Mouse (Mus musculus) adrenal gland, postnatal 25 days (tissue): Measurements from ENCODE around the gene Ech1. TPM values are rescaled to one million over a fixed set of nuclear protein-coding genes. Genes with fewer than 3 reads are reported as not detected.
A peak's percentile ranks its signal among the peaks of the same experiment; 100 is the strongest.

Experiments
- DNase-seq: peaks from one replicate; pipeline ENCODE4 v3.0.0; 2021; ENCODE audit warnings: mixed read lengths
- total RNA-seq: library from RNA; stranded (reverse); gene quantifications from 2 replicates; pipeline ENCODE4 v1.2.3, GENCODE M21; 2021

Ech1 gene
- total RNA-seq, 1 experiment from 2014 or later: 445 TPM

DNA sequence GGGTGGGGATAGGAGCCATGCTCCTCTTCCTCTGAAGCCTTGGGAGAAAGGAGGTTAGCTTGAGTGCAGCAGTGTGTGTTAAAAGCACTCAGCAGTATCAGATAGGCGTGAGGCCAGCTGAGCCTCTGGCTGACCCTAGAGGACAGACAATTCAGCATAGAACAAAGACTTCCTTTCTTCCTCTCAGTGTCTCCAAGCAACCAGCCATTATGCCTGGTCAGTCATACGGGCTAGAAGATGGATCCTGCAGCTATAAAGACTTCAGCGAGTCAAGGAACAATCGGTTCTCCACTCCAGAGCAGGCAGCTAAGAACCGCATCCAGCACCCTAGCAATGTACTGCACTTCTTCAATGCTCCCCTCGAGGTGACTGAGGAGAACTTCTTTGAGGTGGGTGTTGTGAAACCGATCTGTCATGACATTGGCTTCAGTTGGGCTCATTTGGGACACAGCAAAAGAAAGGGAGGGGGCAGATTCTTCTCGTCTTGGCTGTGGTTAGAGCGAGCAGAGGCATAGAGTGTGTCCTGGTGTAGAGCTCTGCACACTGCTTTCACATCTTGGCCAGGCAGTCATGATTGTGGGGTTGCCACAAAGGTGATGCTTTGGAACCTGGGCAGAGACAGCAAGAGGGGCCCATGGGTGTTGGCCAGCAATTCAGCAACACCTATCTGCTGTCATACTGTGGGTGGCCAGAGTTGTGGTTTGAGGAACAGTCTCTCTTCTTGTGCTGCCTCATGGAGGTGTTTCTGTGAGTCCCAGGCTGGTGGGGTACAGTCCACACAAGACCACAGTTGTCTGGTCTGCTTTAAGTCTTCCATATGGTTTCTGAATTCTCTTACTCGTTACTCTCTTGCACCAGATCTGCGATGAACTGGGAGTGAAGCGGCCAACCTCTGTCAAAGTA, 4.4 kb upstream of the Ech1 start:
- no peak for DNase-seq

DNA sequence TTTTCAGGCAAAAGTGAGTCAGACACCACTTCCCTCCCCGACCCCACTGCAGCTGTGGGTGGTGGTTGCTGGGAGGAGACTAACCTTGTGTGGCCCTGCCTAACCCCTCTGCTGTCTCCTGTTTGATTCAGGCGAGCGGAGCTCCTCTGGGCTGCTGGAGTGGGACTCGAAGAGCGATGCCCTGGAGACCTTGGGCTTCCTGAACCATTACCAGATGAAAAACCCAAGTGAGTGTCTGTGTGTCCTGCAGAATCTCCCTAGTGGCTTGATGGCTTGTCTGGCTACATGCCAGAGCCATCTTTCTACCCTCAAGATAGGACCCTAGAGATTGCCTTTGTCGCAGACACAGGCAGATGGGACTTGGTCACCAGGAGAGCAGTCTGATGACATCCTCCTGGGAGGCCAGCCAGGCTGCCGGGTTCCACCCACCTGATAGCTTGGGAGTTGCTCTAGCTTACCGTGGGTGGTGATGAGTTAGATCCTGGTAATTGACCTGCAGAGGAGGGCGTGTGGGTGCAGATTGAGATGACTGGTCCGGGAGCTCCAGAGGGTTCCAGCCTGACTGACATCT, 3.7 kb upstream of the Ech1 start:
- DNase-seq: peak; percentile 76

DNA sequence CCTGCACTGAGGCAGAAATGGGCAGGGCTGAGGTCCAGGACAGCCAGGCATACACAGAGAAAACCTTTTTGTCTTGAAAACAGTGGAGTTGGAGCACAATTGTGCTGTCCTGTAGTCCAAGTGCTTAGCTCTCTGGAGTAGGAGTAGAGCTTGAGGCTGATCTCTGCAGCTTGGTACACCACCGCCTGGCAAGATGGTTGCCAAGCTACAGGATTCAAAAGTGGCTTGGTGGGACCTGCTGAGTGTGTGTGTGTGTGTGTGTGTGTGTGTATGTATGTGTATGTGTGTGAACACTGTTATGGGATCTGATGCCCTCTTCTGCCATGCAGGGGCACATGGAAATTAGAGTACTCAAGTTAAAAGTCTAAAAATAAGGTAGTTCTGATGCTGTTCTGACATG, 2.5 kb upstream of the Ech1 start:
- no peak for DNase-seq

DNA sequence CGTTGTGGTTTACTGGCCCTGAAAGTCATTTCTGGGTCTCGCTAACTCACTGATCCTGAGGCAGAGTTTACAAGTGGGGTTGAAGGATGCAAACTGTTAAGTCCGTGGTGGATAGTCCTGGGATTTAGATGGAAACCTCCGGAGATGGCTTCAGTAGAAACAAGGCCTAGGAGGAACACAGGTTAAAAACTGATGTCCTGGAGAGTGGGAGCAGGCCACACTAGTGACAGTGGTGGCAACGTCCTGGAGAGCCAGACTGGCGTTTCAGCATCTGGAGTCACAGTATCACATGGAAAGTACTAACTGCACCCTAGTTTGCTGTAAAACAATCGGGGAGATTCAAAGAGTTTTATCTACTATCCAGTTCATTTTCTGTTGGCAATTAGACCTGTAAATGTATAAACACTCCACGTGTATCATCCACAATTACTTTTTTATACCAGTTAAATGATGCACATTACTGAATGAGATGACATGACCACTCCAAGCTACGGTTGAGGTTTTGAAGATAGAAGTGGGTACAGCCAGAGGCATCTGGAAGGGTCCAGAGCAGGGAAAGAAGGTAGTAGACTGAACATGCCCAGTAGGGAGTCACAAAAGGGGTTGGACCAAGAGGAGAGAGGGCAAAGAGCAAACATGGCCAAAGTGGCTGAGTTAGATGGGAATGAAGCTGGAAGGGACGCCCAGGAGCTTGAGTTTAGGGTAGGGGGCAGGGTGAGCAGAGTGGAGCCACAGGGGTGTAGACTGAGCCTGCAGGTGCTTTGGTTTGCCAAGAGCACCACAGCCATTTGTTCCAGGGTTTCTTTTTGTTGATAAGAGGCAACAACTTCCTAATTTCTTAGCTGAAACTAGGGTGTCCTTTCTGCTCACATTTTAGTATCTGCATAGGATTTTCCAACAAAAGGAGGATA, 1.8 kb upstream of the Ech1 start:
- DNase-seq: no peak

DNA sequence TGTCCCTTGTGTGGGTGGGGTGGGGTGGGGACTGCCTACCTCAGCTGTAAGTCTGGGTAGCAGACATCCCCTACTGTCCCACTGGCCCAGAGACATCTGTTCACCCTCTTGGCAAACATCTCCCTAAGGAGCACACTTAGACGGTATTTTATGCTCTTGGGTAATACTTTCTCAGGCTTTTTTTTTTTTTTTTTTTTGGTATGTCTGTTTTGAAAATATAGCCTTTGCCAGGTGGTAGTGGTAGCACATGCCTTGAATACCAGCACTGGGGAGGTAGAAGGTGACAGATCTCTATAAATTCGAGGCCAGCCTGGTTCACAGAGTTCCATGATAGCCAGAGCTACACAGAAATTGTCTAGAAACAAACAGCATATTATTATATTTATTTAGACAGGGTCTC, 1.1 kb upstream of the Ech1 start:
- no peak for DNase-seq

DNA sequence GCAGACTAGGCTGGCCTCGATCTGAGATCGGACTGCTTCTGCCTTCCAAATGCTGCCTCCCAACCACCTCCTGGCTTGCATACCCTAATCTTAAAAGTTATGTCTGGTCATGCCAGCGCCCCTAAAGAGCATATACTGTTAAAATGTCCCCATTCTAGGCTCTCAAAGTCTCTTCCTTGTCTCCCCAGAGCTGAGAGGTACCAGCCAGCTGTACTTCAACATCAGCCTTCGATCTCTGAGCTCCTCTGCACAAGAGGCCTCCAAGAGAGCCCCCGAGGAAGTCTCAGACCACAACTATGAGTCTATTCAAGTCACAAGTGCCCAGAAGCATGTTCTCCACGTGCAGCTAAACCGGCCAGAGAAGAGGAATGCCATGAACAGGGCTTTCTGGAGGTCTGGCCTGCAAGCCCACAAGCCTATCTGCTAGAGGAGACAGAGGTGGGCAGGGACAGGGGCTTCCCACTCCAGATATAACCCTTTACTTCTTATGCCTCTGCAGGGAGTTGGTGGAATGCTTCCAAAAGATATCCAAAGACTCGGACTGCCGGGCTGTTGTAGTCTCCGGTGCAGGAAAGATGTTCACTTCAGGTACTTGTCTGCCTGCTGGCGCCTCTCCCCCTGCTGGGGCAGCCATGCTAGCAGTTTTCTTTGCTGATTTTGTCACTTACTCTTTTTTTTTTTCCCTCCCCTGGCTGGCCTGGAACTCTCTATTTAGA, 827 bp downstream of the Ech1 start:
- DNase-seq: no peak

DNA sequence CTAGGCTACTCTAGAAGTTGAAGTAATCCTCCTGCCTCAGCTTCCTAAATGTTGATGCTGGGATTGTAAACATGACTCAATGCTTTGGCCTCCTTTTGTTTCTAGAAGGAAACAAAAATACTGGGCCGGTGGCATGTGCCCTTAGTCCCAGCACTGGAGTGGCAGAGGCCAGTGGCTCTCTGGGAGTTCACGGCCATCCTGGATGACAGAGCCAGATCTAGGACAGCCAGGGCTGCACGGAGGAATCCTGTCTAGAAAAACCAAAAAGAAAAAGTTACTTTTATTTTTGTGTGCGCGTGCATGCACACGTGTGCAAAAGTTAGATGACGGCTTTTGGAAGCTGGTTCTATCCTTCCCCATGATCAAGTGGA, 1.4 kb downstream of the Ech1 start:
- no peak for DNase-seq

DNA sequence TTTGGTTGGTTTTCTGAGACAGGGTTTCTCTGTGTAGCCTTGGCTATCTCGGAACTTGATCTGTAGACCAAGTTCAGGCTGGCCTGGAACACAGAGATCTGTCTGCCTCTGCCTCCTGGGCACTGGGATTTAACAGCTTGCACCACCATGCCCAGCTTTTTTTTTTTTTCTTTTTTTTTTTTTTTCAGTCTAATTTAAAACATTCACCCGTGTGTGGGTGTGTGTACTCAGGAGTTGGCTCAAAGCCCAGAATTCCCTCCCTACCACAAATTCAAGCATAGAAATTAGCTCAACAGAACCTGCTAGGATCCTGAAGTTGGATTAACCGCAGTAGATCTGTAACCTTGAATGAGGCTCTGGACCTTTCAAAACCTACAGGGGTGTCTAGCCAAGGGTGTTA, 2.3 kb downstream of the Ech1 start:
- DNase-seq: no peak

DNA sequence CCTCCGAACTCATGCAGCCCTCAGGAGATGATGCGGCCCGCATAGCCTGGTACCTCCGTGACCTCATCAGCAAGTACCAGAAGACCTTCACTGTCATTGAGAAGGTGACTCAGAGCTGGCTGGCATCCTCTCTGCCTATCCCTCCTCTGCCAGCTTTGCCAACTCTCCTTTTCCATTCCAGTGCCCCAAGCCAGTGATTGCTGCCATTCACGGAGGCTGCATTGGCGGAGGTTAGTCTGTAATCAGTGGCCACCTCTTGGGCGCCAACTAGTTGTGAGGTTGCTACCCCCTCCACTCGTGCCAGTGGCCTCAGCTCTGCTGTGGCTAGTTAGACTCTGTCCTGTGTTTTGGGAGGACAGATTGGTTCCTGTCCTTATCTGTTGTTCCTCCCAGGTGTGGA, 4.8 kb downstream of the Ech1 start:
- DNase-seq: peak; percentile 73

DNA sequence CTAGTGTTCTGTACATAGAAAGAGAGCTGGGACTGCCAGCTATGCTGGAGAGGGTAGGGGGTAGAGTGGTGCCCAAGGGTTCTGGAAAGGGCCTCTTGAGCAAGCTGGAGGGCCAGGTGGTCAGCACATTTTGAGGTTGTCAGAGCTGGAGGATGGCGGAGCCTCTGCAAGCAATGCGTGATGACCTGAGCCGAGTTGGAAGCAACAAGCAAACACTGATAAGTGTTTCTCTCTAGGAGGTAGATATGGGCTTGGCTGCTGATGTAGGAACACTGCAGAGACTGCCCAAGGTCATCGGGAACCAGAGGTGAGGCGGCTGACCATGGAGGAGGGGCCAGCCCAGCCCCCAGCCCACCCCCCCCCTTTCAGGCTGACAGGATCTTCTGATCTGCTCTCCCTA, 6.0 kb downstream of the Ech1 start:
- no peak for DNase-seq

DNA sequence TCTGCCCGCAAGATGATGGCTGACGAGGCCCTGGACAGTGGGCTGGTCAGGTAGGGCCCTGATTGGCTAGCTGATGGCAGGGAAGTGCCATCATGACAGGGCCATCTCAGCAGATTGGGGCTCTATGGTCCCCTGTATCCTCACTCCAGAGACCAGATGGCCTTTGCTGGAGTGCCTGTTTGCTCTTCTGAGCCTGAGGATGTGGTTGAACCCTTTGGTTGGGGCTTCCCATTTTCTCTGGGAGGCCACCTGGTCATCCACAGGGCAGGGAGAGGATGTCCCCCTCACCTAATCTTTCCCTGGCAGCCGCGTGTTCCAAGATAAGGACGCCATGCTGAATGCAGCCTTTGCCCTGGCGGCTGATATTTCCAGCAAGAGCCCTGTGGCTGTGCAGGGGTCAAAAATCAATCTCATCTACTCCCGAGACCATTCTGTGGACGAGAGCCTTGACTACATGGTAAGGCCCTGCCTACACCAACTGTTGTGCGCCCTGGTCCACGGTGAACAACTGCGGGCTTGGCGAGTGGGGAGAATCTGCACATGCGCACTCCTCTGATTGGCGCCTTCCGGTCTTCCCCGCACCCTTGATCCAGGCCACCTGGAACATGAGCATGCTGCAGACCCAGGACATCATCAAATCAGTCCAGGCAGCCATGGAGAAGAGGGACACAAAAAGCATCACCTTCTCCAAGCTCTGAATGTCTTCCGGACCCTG, 6.6 kb downstream of the Ech1 start:
- no peak for DNase-seq

DNA sequence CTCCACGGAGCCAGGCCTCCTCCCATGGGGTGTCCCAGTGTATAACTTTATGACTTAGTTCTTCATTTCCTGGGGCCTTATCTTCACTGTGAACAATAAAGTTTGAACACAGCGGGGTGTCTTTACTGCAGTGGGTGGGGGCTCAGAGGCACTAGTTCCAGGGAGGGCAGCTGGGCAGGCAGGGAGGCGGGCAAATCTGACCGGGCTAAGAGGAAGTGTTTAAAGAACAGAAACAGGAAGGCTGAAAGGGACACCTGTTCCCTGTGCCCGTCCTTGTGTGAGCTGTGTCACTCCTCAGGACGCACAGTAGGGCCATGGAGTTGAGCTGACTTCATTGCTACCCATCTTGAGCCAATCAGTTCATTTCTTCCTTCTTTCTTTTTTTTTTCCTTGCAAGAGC, 7.1 kb downstream of the Ech1 start:
- DNase-seq: no peak

DNA sequence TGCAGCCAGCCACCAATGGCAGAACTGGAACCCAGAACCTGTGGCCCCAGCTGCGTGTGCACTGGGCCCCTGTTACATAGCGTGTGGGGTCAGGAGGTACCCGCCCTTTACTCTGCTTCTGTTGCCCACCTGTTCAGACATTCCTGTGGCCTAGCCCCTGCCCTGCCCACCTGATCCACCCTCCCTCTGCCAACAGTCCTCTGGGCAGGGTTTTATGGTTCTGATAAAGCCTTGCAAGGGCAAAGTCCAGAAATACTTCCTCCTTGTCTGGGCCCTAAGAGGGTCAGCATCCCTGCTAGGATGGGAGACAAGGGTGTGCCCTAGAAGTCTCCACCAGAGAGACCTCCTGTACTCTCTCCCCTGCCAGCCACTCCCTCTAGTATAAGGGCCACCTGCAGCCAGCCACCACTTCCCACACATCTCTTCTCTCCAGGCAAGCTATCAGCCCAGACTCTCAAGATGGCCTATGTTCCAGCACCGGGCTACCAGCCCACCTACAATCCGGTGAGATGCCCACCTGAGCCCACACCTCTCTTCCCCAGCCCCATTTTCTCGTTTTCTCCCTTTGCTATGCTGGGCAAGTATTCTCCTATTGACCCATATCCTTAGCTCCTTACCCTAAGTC, 8.8 kb downstream of the Ech1 start, which contains the start of gene Lgals4:
Gene Lgals4 (plus strand): TSS at position 132 of the 625 bp plus-strand sequence.
- DNase-seq: no peak

DNA sequence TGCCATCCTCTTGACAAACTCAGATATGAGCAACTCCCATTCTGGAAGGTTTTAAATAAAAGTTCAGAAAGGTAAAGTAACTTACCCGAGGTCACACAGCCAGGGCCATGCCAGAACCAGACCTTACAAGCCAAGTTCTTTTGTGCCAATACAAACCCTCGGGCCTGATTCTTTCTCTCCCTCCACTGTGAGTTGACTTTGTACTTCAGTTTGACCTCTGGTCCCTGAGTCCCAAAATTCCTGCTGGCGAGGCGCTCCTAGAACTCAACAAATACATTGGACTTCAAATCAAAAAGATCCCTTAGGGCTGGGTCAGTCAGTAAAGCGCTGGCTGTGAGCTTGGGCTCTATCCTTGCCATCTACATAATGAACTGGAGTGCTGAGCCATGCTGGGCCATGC, 11.9 kb downstream of the Ech1 start:
- DNase-seq: no peak

DNA sequence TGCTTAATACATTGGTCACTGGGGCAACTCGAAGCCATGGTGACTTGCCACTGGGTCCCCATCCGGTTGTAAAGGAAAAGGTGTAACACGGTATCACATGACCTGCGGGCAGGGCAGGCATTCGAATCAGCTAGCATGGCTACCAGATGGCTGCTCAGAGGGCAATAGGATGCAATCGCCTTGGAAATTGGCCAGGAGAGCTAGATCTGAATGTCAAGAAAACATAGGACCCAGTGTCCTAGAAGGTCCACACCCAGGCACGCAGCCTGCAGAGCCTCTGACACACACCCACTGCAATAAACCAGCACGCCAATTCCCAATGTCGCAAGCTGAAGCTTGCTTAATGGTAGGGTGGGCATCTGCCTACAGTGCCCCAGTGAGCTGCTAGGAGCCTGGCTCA, 13.3 kb downstream of the Ech1 start:
- DNase-seq: no peak

DNA sequence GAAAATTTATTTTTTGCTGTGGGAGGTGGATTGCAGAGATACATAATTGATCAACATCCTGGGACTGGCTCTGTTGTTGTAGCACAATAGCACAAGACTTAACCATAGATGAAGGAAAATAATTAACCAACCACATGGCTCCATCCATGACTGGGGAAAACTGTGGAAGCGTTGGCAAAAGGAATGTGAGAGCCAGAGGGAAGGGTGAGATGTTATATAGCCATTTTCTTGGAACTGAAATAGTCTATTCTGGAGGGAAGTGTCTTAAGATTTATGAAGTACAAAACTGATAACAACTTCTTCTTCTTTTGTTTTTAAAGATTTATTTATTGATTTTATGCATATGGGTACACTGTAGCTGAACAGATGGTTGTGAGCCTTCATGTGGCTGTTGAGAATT, 22.3 kb downstream of the Ech1 start:
- DNase-seq: no peak

DNA sequence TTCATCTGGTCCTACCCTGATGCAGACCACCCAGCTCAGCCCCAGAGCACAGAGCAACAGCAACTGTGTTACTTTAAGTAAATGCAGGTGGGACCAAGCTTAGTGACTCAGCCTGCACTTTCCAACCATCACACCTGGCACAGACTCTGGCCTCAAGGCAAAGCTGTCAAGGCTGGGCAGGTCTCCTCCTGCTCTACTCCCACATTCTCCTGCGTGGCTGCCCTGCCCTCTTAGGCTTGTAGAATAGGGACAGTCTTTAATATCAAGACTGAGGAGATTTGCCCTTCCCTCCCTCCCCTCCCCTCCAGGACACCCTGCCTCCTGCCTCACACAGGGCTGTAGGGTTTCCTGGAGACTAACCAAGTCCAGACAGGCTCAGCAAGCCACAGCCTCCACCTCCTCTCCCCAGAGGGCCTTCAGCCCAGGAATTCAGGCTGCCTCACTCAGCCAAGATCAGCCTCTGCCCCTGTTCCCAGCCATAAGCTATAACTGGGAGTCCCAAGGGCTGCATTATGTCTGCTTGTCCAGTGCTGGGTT, 24.8 kb downstream of the Ech1 start:
- no peak for DNase-seq

DNA sequence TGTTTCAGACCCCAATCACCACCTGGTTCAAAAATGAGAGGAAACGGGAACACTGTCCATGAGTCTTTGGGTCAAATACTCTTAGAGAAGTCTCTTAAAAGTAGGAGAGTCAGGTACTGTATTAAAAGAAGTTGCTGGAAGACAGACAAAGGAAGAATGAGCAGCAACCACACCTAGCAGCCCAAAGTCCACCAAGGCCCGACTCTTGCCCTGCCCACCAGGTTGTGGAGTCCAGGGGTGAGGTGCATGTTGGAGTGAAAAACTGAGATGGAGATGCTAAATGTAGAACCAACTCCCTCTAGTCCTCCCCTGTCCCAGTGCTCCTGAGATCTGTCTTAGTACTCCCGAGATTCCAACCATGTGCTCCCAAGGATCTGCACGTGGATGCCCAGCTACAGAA, 25.6 kb downstream of the Ech1 start:
- DNase-seq: no peak

DNA sequence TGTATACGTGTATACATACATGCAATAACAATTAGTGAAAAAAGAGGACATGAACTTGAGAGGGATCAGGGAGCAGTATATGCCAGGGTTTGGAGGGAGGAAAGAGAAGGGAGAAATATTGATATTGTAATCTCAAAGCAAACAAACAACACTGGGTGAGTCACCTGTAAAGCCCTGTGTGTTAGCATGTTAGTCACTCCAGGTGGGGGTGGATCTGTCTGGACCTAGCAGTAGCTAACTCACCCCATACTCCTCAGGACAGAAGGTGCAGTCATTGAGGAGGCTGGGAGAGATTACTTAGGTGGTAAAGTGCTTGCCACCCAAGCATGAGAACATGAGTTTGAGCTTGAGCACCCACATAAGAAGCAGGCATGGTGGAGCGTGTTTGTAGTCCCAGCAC, 34.9 kb downstream of the Ech1 start:
- DNase-seq: no peak

DNA sequence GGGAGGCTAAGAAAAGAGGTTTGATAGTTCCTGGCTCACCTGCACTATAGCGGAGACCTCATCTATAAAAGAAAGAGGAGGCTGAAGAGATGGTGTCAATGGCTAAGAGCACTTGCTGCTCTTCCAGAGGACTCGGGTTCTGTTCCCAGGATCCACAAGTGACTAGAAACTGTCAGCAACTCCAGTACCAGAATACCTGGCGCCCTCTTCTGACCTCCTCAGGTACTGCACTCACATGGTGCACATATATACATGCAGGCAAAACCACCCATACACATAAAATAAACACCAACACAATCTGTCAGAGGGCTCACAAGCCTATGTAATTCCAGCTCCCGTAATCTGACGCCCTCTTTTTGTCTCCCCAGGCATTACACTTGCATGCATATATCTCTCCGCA, 35.9 kb downstream of the Ech1 start:
- no peak for DNase-seq
